Mouse (Mus musculus): ENCODE measurements around the gene Igfbp3.

- TF ChIP-seq CTCF (IDR thresholded peaks at IDR 0.05; ENCODE audit: control insufficient read depth, insufficient read depth, insufficient replicate concordance, low read depth, low read length) (no peak), POLR2A (IDR thresholded peaks at IDR 0.05; ENCODE audit: control insufficient read depth, low read depth, low read length) (no peak)
These were observed 36.7 kb upstream of the Igfbp3 start for GRCm38 (mm10) chr11:7250415-7250814.
